Mouse (Mus musculus): ENCODE results near the gene Slc5a10.

- TF ChIP-seq CTCF (IDR thresholded peaks at IDR 0.05; ENCODE audit: low read depth, low read length) (no peak), POLR2A (IDR thresholded peaks at IDR 0.05; ENCODE audit: borderline replicate concordance, low read depth, low read length) (no peak)
These were observed 68.4 kb downstream of the Slc5a10 start for GRCm38 (mm10) chr11:61652216-61652615.
